Mouse (Mus musculus): Measurements from ENCODE around the gene Hip1.

The Hip1 gene

DNA sequence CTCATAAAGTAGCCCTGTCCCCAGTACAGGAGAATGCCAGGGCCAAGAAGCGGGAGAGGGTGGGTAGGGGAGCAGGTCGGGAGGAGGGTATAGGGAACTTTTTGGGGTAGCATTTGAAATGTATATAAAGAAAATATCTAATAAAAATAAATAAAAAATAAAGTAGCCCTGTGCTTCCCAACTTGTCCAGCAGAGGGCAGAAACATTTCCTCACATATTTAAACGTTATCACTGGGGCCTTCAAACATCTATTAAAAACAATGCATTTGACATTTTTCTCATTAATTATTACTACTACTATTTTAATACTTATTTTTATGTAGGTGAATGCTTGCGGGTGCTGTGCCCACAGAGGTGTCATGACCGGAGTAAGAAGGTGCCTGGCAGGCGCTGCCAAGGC is 177.1 kb downstream of the Hip1 start:
- peak; percentile 30 for DNase-seq (ENCODE audit: low spot score)

DNA sequence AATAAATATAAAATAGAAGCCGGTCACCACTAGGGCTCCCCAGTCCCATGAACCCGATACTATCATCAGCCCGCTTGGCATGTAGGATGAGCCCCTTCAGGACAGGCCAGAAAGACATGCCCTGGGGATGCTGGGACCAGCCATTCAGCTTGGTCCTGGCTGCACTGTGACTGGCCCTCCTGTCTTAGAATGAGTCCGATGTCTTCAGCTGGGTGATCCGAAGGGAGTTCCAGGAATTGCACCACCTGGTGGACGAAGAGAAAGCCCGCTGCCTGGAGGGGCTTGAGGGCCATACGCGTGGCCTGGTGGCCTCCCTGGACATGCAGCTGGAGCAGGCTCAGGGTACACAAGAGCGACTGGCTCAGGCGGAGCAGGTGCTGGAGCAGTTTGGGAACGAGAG is 181.4 kb downstream of the Hip1 start:
- DNase-seq (ENCODE audit: low spot score) = no peak

DNA sequence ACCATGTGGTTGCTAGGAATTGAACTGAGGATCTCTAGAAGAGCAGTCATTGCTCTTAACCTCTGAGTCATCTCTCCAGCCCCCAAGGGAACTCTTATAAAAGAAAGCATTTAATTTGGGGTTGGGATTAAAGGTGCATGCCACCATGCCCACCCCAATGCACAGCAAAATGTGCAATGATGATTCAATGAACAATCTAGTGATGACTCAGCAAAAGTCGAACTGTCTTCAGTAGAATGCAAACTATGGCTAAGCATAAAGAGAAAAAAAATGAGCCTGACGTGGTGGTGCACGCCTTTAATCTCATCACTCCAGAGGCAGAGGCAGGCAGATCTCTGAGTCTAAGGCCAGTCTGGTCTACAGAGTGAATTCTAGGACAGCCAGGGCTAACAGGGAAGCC is 182.3 kb downstream of the Hip1 start:
- no peak for DNase-seq (ENCODE audit: low spot score)

GRCm38 (mm10) chr5:135359772-135360171 is 185.1 kb downstream of the Hip1 start:
- no peak for DNase-seq (ENCODE audit: low spot score)

DNA sequence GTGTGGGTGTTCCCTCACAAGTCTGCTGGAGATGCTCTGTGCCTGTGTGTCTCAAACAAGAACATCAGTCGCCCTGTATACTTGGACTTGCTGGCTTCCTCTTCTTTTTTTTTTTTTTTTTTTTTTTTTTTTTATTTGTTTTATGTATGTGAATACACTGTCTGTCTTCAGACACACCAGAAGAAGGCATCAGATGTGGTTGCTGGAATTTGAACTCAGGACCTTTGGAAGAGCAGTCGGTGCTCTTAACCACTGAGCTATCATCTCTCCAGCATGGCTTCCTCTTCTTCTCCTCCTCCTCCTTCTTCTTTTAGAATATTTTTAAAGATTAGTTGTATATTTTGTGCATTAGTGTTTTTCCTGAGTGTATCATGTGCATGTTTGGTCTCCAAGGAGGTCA is 187.4 kb downstream of the Hip1 start:
- peak; percentile 25 for DNase-seq (ENCODE audit: low spot score)
